Mouse (Mus musculus) thymus, postnatal 4 days (tissue): ENCODE measurements around the gene Vmp1.

ENCODE experiments used
- DNase-seq: peaks from one replicate; pipeline ENCODE4 v3.0.0; 2021

Vmp1 gene

GRCm38 (mm10) chr11:86671041-86671675, 12.5 kb downstream of the Vmp1 start:
- no peak for DNase-seq

- no peak for DNase-seq
Measured at GRCm38 (mm10) chr11:86668169-86668568, 15.5 kb downstream of the Vmp1 start.

GRCm38 (mm10) chr11:86667553-86667952, 16.1 kb downstream of the Vmp1 start:
- DNase-seq: no peak

- no peak for DNase-seq
Measured at GRCm38 (mm10) chr11:86664406-86664805, 19.2 kb downstream of the Vmp1 start.

- no peak for DNase-seq
Measured at GRCm38 (mm10) chr11:86663977-86664376, 19.7 kb downstream of the Vmp1 start.

- no peak for DNase-seq
Measured at GRCm38 (mm10) chr11:86662986-86663895, 20.4 kb downstream of the Vmp1 start.

GRCm38 (mm10) chr11:86657863-86658262, 25.8 kb downstream of the Vmp1 start:
- DNase-seq: no peak

GRCm38 (mm10) chr11:86656849-86657567, 26.6 kb downstream of the Vmp1 start:
- DNase-seq: no peak

- no peak for DNase-seq
Measured at GRCm38 (mm10) chr11:86655671-86656070, 28.0 kb downstream of the Vmp1 start.

GRCm38 (mm10) chr11:86654096-86654495, 29.5 kb downstream of the Vmp1 start:
- DNase-seq: no peak

GRCm38 (mm10) chr11:86653446-86653845, 30.2 kb downstream of the Vmp1 start:
- DNase-seq: peak; percentile 50

- no peak for DNase-seq
Measured at GRCm38 (mm10) chr11:86652578-86652979, 31.1 kb downstream of the Vmp1 start.

- no peak for DNase-seq
Measured at GRCm38 (mm10) chr11:86650676-86651075, 33.0 kb downstream of the Vmp1 start.

GRCm38 (mm10) chr11:86649542-86649941, 34.1 kb downstream of the Vmp1 start:
- no peak for DNase-seq

GRCm38 (mm10) chr11:86647706-86648447, 35.8 kb downstream of the Vmp1 start:
- DNase-seq: no peak

GRCm38 (mm10) chr11:86646885-86647459, 36.7 kb downstream of the Vmp1 start:
- no peak for DNase-seq

GRCm38 (mm10) chr11:86646136-86646834, 37.4 kb downstream of the Vmp1 start:
- DNase-seq: no peak

- DNase-seq: no peak
Measured at GRCm38 (mm10) chr11:86644553-86644952, 39.1 kb downstream of the Vmp1 start.

GRCm38 (mm10) chr11:86641714-86642113, 41.9 kb downstream of the Vmp1 start:
- DNase-seq: no peak

GRCm38 (mm10) chr11:86637697-86638096, 45.9 kb downstream of the Vmp1 start:
- no peak for DNase-seq

- no peak for DNase-seq
Measured at GRCm38 (mm10) chr11:86634396-86634795, 49.2 kb downstream of the Vmp1 start.

- DNase-seq: no peak
Measured at GRCm38 (mm10) chr11:86629941-86630340, 53.7 kb downstream of the Vmp1 start.
